Mouse (Mus musculus) cerebellum, postnatal 36 days (tissue): ENCODE measurements at regions not wholly inside any gene's neighbourhood (a gene's known extent, or its start where the extent isn't known, plus 50 kb on each side); places are given as distances from the start of the nearest gene placed in this dataset.

Experiments used
- DNase-seq, 2 experiments: peaks; one replicate each; pipeline ENCODE4 v3.0.0; 2021 to 2022; ENCODE audit warnings: mixed read lengths in 2 of 2

DNA sequence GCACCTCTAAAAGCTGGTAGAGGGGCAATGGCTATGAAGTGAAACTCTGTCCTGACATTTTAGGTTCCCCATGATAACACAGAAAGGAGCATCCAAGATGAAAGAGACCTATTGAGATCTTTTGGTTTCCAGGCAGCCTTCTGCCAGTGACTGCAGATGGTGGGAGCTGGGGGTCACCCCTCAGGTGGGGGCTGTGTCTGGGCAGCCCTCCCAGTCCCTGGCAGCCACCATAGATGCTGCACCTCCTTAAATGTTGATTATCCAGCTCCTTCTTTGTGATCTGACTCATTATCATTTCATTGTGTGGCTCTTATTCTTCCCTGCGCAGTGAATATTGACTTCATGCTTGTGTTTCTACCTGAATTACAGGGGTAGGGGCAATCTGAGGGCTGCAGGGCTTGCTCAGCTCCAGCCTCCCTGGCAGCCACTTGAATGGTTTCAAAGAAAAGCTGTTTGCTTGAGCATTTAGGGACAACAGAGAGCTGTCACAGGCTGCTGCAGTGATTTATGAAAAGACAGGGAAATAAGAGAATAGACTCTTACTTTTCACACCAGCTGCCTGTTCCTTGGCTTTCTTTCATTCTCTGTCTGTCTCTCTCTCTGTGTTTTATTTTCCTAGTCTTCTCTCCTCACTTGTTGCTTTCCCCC lies 113.1 kb upstream of the Jag1 start:
- no peak for DNase-seq

DNA sequence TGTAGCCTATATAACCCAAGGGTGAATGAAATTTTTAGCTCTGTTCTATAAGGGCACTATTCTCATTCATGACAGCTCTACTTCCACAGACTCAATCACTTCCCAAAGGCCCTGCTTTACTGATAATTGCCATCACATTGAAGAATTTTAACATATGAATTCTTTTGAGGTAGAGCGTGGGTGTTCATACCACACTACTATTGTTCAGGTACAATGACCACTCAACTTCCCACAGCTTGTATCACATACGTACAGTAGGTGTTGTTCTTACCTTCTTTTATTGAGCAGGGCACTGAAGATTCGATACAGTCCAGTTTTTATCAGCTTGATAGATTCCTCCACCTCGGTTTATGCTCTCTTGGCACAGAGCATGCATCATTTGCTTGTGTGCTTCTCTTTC lies 111.1 kb upstream of the Jag1 start:
- no peak for DNase-seq

DNA sequence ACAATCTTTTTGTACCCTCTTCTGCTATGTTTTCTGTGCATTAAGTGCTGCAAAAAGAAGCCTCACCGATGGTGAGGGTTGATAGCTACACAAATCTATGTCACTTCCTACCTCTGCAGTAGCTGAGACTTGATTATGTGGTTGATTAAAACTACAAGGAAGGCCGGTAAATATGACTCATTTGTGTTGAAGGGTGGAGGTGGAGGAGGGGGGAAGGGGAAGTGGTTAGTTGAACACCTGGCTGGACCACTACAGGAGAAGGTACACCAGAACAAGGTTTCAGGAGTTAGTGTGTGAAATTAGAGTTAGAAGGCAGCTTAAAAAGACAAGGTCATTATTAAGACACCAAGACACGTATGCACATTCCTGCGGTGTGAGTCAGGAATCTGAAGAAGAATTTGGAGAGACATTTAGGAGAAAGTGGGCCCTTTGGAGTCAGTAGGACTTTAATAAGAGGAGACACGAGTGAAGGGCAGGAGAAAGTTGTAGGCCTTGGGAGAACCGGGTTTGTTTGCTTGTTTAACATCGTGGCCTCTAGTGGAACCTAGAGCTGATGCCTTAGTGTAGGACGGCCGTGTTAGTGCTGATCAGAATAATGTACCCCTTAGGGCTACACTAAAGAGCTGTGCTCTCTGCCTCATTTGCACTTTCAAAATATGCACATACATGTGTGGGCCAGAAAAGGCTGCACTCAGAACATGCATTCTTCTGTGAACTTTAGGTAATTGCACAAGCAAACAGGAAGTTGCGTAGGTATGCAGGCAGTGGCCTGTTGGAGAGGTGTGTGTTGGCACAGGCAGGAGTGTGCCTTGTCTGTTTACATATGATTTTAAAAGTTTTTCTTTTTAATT lies 108.5 kb upstream of the Jag1 start:
- no peak for DNase-seq

DNA sequence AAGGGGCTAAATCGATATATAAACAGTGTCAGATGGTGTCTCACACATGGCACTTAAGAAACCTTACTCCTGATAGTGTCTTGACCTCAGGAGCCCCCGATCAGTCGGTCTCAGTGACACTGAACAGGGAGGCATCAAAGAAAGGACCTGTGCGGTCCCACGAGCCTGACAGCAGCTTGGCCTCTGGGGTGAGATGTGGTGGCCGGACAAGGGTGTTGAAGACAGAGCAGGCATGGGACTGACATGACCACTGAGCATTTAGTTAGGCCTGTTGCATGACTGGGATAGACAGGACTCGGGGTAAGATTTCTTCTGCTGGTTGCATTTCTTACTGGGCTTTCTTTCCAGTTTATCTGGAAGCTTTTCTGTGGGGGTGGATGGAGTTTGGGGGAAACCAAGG lies 99.3 kb upstream of the Jag1 start:
- no peak for DNase-seq

DNA sequence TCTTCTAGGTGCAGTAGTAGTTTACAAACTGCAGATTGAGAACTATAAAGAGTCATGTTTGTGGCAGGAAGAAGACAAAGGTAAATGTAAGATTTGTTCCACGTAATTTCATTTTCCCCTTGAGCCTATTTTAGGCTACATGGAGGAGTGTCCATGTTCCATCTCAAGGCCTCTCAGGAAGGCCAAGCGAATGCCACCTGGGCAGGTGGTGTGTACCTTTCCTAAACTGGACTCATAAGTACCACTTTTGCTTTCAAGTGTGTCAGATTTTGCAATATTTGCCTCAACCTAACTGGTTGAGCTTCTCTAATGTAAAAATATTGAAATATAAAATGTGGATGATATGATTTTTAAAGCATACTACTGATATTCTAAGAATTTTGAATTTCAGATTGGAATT lies 91.4 kb upstream of the Jag1 start:
- DNase-seq = no peak

DNA sequence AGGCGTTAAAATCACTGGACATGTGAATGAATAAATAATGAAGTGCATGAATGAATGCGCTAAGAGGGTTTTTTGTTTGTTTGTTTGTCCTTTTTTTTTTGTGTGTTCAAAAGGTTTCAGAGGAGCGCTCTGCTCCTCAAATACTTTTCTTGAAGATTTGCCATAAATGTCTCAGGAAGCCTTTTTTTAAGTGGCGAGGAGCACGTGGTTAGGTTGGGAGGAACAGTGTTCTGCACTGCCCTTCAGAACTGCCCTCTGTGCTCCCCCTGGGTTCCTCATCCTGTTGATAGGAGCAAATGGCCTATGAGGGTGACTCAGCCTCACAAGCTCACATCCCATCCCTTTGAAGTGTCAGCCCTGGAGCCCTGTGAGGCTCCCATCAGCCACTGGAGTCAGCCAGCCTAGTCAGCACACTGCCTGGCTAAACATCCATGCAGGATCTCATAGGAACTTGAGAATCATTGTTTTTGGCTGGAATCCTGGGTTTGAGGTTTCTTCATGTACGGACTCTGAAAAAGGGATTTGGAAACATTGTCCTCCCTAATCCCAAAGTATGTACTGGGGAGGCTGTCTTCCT lies 87.9 kb upstream of the Jag1 start:
- no peak for DNase-seq

DNA sequence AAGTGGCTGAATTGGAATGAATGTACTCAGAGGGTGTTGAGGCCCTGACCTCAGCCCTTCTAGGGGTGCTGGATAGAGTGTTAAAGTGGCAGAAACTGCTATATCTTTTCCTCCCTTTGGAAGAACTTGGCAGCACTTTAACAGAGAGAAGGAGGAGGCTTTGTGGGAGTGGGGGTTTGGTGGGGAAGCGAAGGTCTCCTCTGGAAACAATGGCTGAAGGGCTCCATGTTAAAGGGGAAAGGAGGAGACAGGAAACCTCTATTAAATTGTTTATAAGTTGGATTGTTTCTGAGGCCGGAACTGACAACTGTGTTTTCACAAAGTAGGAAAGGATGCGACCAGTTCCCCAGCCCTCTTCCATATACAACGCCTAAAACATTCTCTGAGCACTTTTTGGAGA lies 83.7 kb upstream of the Jag1 start:
- DNase-seq = no peak

DNA sequence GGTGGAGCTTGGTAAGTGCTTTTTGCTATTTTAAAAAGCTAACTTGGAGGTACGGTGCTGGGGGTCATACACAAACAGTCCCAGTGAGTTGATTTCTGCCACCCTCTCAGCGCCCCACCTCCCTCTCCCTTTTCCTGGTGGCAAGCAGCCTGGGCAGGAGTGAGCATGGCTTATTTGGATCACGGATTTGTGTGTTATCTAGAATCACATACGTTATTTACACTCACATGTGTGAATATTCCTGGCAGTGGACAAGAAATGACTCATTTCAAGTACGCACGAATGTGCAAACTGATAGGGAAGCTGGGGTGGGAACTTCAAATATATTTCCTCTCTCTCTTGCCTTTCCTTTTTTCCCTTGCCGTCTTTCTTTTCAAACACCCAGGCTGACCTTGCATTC lies 75.7 kb upstream of the Jag1 start:
- no peak for DNase-seq

DNA sequence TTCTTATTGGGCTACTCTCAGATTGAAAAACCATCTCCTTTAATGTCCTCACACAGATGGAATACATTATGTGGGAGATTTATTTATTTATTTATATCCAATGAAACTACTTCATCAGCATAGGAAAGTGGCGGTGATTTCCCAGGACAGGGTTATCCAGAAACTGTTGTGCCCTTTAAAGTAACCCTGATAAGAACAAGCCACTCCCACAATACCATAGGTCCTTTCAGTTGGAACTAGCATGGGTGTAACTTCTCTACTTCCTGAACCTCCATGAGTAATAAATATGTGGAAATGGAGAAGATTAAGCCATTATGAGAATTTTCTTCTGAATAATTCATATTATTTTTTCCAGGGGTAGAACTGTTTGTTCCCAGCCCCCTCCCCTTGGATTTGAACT lies 52.7 kb upstream of the Jag1 start:
- no peak for DNase-seq

DNA sequence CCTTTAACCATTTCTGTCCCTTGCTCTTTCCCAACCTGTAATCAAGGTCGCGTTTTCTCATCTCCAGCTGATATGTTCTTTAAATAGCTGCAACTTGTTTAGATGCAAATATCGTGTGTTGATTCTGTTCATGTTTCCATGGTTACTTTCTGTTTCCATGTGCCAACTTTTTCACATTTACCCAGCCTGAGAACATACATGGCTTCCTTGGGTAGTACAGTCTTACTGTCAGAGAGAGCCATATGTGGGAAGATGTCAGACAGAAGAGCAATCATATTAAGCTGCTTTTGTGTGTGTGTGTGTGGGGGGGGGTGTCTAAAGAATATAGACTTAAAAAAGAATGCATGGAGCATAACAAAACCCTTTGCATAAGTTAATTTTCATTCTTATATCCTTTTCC lies 52.2 kb upstream of the Jag1 start:
- no peak for DNase-seq
